Mouse (Mus musculus) CD4-positive, CD25-positive, alpha-beta regulatory T cell, adult 2 months (primary cell): Measurements from ENCODE around the gene Lgr4.

Experiments
- DNase-seq: peaks from one replicate; pipeline ENCODE4 v3.0.0-alpha.2; 2012; ENCODE audit warnings: low read depth, low spot score

Lgr4 gene

GRCm38 (mm10) chr2:109976181-109976580, 58.7 kb downstream of the Lgr4 start:
- no peak for DNase-seq

GRCm38 (mm10) chr2:109977322-109977721, 59.9 kb downstream of the Lgr4 start:
- no peak for DNase-seq

- no peak for DNase-seq
These were observed 61.8 kb downstream of the Lgr4 start for GRCm38 (mm10) chr2:109979209-109979608.

GRCm38 (mm10) chr2:109983435-109983834, 66.0 kb downstream of the Lgr4 start:
- DNase-seq: no peak

- DNase-seq: no peak
These were observed 67.5 kb downstream of the Lgr4 start for GRCm38 (mm10) chr2:109984930-109985329.

GRCm38 (mm10) chr2:109985560-109985959, 68.1 kb downstream of the Lgr4 start:
- DNase-seq: no peak

- DNase-seq: no peak
These were observed 68.8 kb downstream of the Lgr4 start for GRCm38 (mm10) chr2:109986036-109986785.

GRCm38 (mm10) chr2:109987946-109988345, 70.5 kb downstream of the Lgr4 start:
- DNase-seq: no peak

- DNase-seq: no peak
These were observed 71.7 kb downstream of the Lgr4 start for GRCm38 (mm10) chr2:109989196-109989595.

GRCm38 (mm10) chr2:109989679-109990473, 72.4 kb downstream of the Lgr4 start:
- no peak for DNase-seq

GRCm38 (mm10) chr2:109991754-109992153, 74.3 kb downstream of the Lgr4 start:
- no peak for DNase-seq

- no peak for DNase-seq
These were observed 75.1 kb downstream of the Lgr4 start for GRCm38 (mm10) chr2:109992448-109993073.

GRCm38 (mm10) chr2:109993404-109993803, 76.0 kb downstream of the Lgr4 start:
- no peak for DNase-seq

- no peak for DNase-seq
These were observed 77.6 kb downstream of the Lgr4 start for GRCm38 (mm10) chr2:109995061-109995460.

- DNase-seq: no peak
These were observed 79.0 kb downstream of the Lgr4 start for GRCm38 (mm10) chr2:109996411-109996810.

- no peak for DNase-seq
These were observed 87.2 kb downstream of the Lgr4 start for GRCm38 (mm10) chr2:110004668-110005067.

GRCm38 (mm10) chr2:110005164-110005563, 87.7 kb downstream of the Lgr4 start:
- no peak for DNase-seq

- DNase-seq: no peak
These were observed 88.3 kb downstream of the Lgr4 start for GRCm38 (mm10) chr2:110005596-110006239.

- no peak for DNase-seq
These were observed 90.2 kb downstream of the Lgr4 start for GRCm38 (mm10) chr2:110007423-110008267.

GRCm38 (mm10) chr2:110009449-110009848, 92.0 kb downstream of the Lgr4 start:
- DNase-seq: no peak

- no peak for DNase-seq
These were observed 94.8 kb downstream of the Lgr4 start for GRCm38 (mm10) chr2:110012184-110012725.
